Mouse (Mus musculus): ENCODE results near the gene Zfp955b. TPM values are rescaled to one million over a fixed set of nuclear protein-coding genes. Genes with fewer than 3 reads are reported as not detected.
"Not testable (repeated sequence)": the region's sequence is repeated elsewhere in the genome, so short reads cannot be mapped to it uniquely, and the experiment has no call there.

The Zfp955b gene
- polyA plus RNA-seq (2012; rRNA removed) (6.2 and 7.9 TPM in 2 replicates), polyA plus RNA-seq (2014; fragmentation: Nextera tagmentation; extraction: Ambion mirVana) (9.9 and 10.9 TPM in 2 replicates)

GRCm38 (mm10) chr17:33289039-33289875 is at the start of gene Zfp955b:
TSS of gene Zfp955b (plus strand) at chr17:33289544.
- not testable (repeated sequence) for H3K4me1 ChIP-seq (ENCODE audit: control insufficient read depth, insufficient read depth, low read length); H3K27ac ChIP-seq (replicated peaks; ENCODE audit: low read depth, low read length); H3K9me3 ChIP-seq (ENCODE audit: control insufficient read depth, low read length); H3K36me3 ChIP-seq (ENCODE audit: control insufficient read depth, insufficient read depth, low read length); H3K9ac ChIP-seq (ENCODE audit: low read depth, low read length, severe bottlenecking); H3K27me3 ChIP-seq (ENCODE audit: control insufficient read depth, insufficient read depth, low read length); DNase-seq (ENCODE audit: low spot score)
- no CpG with 5 or more reads among the region's 25 CpGs for WGBS
- Histone ChIP-seq H3K4me3 (replicated peaks; ENCODE audit: low read length) (0 out of 2 replicates have a peak within 1 kb of the TSS, but pooled peaks have one; percentile 10), H3K4me2 (replicated peaks; ENCODE audit: low read depth, low read length, severe bottlenecking) (0 out of 2 replicates have a peak within 1 kb of the TSS, but pooled peaks have one; percentile 15)
- peak; percentile 99 for ATAC-seq (ENCODE audit: low FRiP score, low read depth)

- WGBS: 30% methylated on average over 1 of the region's 34 CpGs
Observed at GRCm38 (mm10) chr17:33254530-33255318, 34.6 kb upstream of the Zfp955b start, which contains the start of gene Zfp955a. TSS of gene Zfp955a (minus strand) at chr17:33255145.

GRCm38 (mm10) chr17:33255319-33255657 is 34.1 kb upstream of the Zfp955b start:
- not testable (repeated sequence) for H3K27me3 ChIP-seq (ENCODE audit: control insufficient read depth, insufficient read depth, low read length); H3K4me1 ChIP-seq (ENCODE audit: control insufficient read depth, insufficient read depth, low read length); DNase-seq (ENCODE audit: low spot score); H3K9me3 ChIP-seq (ENCODE audit: control insufficient read depth, low read length); H3K9ac ChIP-seq (ENCODE audit: low read depth, low read length, severe bottlenecking); ATAC-seq (ENCODE audit: low FRiP score, low read depth); H3K4me3 ChIP-seq (replicated peaks; ENCODE audit: low read length); H3K36me3 ChIP-seq (ENCODE audit: control insufficient read depth, insufficient read depth, low read length); H3K27ac ChIP-seq (replicated peaks; ENCODE audit: low read depth, low read length); H3K4me2 ChIP-seq (replicated peaks; ENCODE audit: low read depth, low read length, severe bottlenecking)
- WGBS: no CpG with 5 or more reads among the region's 2 CpGs

More at GRCm38 (mm10) chr17:33254530-33255318, 34.6 kb upstream of the Zfp955b start, which contains the start of gene Zfp955a:
- not testable (repeated sequence) for H3K36me3 ChIP-seq (ENCODE audit: control insufficient read depth, insufficient read depth, low read length); H3K4me1 ChIP-seq (ENCODE audit: control insufficient read depth, insufficient read depth, low read length); H3K4me3 ChIP-seq (replicated peaks; ENCODE audit: low read length); H3K27me3 ChIP-seq (ENCODE audit: control insufficient read depth, insufficient read depth, low read length); H3K9ac ChIP-seq (ENCODE audit: low read depth, low read length, severe bottlenecking); H3K9me3 ChIP-seq (ENCODE audit: control insufficient read depth, low read length); H3K27ac ChIP-seq (replicated peaks; ENCODE audit: low read depth, low read length); H3K4me2 ChIP-seq (replicated peaks; ENCODE audit: low read depth, low read length, severe bottlenecking); DNase-seq (ENCODE audit: low spot score)
- ATAC-seq (ENCODE audit: low FRiP score, low read depth): peak; percentile 99

GRCm38 (mm10) chr17:33264376-33264775 is 25.0 kb upstream of the Zfp955b start, which contains the start of gene Olfr63:
TSS of gene Olfr63 (plus strand) at chr17:33264676.
- Histone ChIP-seq H3K36me3 (ENCODE audit: control insufficient read depth, insufficient read depth, low read length) (no peaks in the 10 kb centered on the region), H3K27ac (replicated peaks; ENCODE audit: low read depth, low read length) (no peak within 1 kb of the TSS), H3K4me1 (ENCODE audit: control insufficient read depth, insufficient read depth, low read length) (no peaks in the 10 kb centered on the region), H3K4me3 (replicated peaks; ENCODE audit: low read length) (no peak within 1 kb of the TSS), H3K27me3 (ENCODE audit: control insufficient read depth, insufficient read depth, low read length) (no peaks in the 10 kb centered on the region), H3K9me3 (ENCODE audit: control insufficient read depth, low read length) (no peaks in the 10 kb centered on the region), H3K9ac (ENCODE audit: low read depth, low read length, severe bottlenecking) (no peak within 1 kb of the TSS), H3K4me2 (replicated peaks; ENCODE audit: low read depth, low read length, severe bottlenecking) (no peak within 1 kb of the TSS)
- TF ChIP-seq POLR2A (IDR thresholded peaks at IDR 0.05; ENCODE audit: borderline replicate concordance, extremely low read depth, insufficient read depth, insufficient read length): no peak
- DNase-seq (ENCODE audit: low spot score) (no peak), ATAC-seq (ENCODE audit: low FRiP score, low read depth) (no peak)
- 68% methylated on average over 1 of the region's 1 CpGs for WGBS

- Histone ChIP-seq H3K36me3 (ENCODE audit: control insufficient read depth, insufficient read depth, low read length) (no peaks in the 10 kb centered on the region), H3K27ac (replicated peaks; ENCODE audit: low read depth, low read length) (no peak overlapping the region), H3K4me1 (ENCODE audit: control insufficient read depth, insufficient read depth, low read length) (no peaks in the 10 kb centered on the region), H3K9ac (ENCODE audit: low read depth, low read length, severe bottlenecking) (no peak overlapping the region), H3K4me2 (replicated peaks; ENCODE audit: low read depth, low read length, severe bottlenecking) (no peak overlapping the region), H3K4me3 (replicated peaks; ENCODE audit: low read length) (no peak overlapping the region), H3K27me3 (ENCODE audit: control insufficient read depth, insufficient read depth, low read length) (no peaks in the 10 kb centered on the region), H3K9me3 (ENCODE audit: control insufficient read depth, low read length) (no peaks in the 10 kb centered on the region)
- ATAC-seq (ENCODE audit: low FRiP score, low read depth) (no peak), DNase-seq (ENCODE audit: low spot score) (no peak)
- 87% methylated on average over 9 of the region's 9 CpGs for WGBS
- no peak for TF ChIP-seq POLR2A (IDR thresholded peaks at IDR 0.05; ENCODE audit: borderline replicate concordance, extremely low read depth, insufficient read depth, insufficient read length)
Observed at GRCm38 (mm10) chr17:33268907-33269306, 20.4 kb upstream of the Zfp955b start.

GRCm38 (mm10) chr17:33289876-33290149 is 469 bp downstream of the Zfp955b start:
- not testable (repeated sequence) for H3K9me3 ChIP-seq (ENCODE audit: control insufficient read depth, low read length); H3K4me1 ChIP-seq (ENCODE audit: control insufficient read depth, insufficient read depth, low read length); H3K27ac ChIP-seq (replicated peaks; ENCODE audit: low read depth, low read length); H3K4me2 ChIP-seq (replicated peaks; ENCODE audit: low read depth, low read length, severe bottlenecking); H3K9ac ChIP-seq (ENCODE audit: low read depth, low read length, severe bottlenecking); H3K36me3 ChIP-seq (ENCODE audit: control insufficient read depth, insufficient read depth, low read length); DNase-seq (ENCODE audit: low spot score); H3K27me3 ChIP-seq (ENCODE audit: control insufficient read depth, insufficient read depth, low read length)
- ATAC-seq (ENCODE audit: low FRiP score, low read depth): 0 out of 2 replicates have a peak, but pooled peaks have one; percentile 20
- 0 out of 2 replicates have a peak overlapping the region, but pooled peaks have one; percentile 10 for H3K4me3 ChIP-seq (replicated peaks; ENCODE audit: low read length)
- no CpG with 5 or more reads among the region's 9 CpGs for WGBS
